Mouse (Mus musculus): ENCODE data around the gene Epop. TPM values are rescaled to one million over a fixed set of nuclear protein-coding genes. Genes with fewer than 3 reads are reported as not detected.

The Epop gene
- polyA plus RNA-seq, 1 experiment = 0.80 TPM

DNA sequence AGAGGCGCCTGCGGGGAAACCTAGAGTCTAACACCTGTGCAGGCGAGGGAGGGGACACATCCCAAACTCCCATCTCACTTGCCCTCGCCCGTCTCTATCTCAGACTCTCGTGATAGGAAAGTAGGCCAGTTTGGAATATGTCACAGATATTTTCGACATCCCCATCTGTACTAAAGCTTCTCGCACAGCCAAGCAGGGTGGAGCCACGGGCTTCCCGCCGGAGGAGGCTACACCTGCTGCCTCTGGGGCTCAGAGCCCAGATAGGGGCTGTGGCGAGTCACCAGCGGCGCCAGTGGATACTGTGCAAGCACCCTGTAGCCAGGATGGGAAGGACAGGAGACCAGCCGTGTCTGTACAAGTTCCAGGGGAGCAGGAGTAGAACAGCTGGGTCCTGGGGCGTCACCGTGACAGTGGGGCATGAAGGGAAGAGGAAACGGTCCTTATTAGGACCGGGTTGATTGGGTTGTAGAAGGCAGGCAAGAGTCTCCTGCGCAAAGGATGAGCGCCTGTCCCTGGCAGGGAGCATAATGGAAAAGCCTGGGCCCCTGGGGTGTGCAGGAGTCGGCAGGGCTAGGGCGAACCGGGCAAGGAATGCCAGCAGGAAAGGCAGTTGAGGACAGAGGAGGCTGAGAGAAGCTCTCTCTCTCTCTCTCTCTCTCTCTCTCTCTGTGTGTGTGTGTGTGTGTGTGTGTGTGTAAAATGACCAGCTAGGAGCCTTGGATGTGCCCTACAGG lies 39.1 kb downstream of the Epop start:
- no peak for DNase-seq (ENCODE audit: low spot score)

- DNase-seq (ENCODE audit: low spot score) = no peak
Observed at GRCm38 (mm10) chr11:97589216-97589615, 40.3 kb downstream of the Epop start.

DNA sequence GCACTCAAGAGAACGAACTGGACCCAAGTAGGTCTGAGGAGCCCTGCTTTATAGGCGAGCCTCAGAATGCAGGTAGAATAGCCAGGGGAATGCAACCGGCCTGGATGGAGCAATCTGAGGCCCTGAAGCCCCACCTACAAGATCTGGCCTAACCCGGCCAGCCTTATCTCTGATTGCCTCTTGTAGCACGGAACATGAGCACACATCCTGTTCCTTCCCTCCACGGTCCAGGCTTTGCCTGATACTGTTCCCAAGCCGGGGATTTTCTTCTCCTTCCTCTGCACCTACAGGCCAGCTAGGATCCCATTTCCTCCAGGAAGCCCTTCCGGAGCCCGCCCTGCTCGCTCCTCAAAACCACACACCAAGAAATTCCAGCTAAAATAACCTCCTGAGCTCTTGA lies 43.6 kb downstream of the Epop start:
- no peak for DNase-seq (ENCODE audit: low spot score)

GRCm38 (mm10) chr11:97584476-97584875 lies 45.0 kb downstream of the Epop start:
- no peak for DNase-seq (ENCODE audit: low spot score)

DNA sequence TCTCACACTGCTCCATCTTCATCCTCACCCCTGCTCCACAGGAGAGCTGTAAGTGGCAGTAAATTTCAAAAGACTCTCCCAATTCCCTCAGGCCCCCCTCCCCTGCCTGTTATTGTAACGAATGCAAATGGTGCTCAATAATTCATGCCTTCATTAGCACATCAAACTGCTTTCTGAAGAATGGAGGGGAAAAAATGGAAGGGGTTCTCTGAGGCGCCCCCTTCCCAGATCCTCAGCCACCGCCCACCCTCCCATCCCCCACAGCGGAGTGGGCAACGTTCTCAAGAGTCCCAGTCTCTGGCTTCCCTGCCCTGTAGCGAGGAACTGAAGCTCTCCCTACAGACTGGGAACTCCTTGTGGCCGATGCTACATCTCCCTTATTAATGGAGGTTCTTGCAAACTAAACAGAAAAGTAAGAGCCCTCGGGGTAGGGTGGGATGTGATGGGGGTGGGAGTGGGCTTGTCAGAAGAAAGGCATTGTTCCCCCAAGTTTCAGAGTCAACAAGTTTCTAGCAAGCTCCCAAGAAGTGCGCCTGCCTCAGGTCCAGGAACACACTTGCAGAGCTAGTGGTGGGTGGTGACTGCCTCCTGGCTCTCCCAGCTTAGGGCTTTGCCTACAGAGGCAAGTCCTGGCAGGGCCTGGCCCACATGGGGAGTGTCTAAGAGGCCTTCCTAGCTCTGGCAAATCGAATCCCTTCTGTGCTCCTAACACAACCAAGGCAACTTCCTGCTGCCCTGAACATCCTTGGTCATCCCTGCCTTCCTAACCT lies 50.2 kb downstream of the Epop start:
- no peak for DNase-seq (ENCODE audit: low spot score)

DNA sequence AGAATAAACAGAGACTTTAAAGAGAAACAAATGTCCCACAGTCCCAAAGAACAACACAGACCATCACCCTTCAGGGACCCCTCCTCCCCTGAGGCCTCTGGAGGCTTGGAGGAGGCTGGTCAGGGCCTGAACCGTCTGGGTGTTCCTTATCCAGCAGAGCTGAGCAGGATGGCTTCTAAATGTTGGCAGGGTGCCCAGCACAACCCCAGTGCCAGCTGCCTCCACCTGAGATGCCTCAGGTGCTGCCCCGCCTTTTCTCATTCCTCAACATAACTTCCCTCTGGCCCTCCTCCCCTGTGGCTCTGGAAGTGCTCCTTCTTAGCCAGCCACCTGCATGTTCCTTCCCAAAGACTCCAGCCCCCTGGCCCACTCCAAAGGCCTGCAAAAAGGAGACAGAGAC lies 51.2 kb downstream of the Epop start:
- no peak for DNase-seq (ENCODE audit: low spot score)

Other genes starting within 250 kb of the Epop start
- gene Arhgap23, start 214.2 kb downstream of the Epop start, polyA plus RNA-seq (2012; rRNA removed) = 26.0 and 33.0 TPM in 2 replicates
- not detected in 2 replicates for gene 4933428G20Rik, start 129.4 kb downstream of the Epop start, polyA plus RNA-seq (2012; rRNA removed)
- 1.4 and 1.6 TPM in 2 replicates for gene Srcin1, start 53.5 kb downstream of the Epop start, polyA plus RNA-seq (2012; rRNA removed)
- 30.2 and 37.2 TPM in 2 replicates for gene Mllt6, start 33.7 kb upstream of the Epop start, polyA plus RNA-seq (2012; rRNA removed)
- gene Cisd3, start 56.1 kb upstream of the Epop start, polyA plus RNA-seq (2012; rRNA removed) = 55.7 and 56.2 TPM in 2 replicates
- gene Pcgf2, start 70.8 kb upstream of the Epop start, polyA plus RNA-seq (2012; rRNA removed) = 41.1 and 46.4 TPM in 2 replicates
- gene Psmb3, start 73.7 kb upstream of the Epop start, polyA plus RNA-seq (2012; rRNA removed) = 264 and 322 TPM in 2 replicates
- 17.2 and 19.1 TPM in 2 replicates for gene Pip4k2b, start 115.0 kb upstream of the Epop start, polyA plus RNA-seq (2012; rRNA removed)
- gene Cwc25, start 136.9 kb upstream of the Epop start, polyA plus RNA-seq (2012; rRNA removed) = 15.3 and 16.6 TPM in 2 replicates
- 0.13 and 0.41 TPM in 2 replicates for gene 1700001P01Rik, start 146.2 kb upstream of the Epop start, polyA plus RNA-seq (2012; rRNA removed)
- gene Rpl23, start 152.7 kb upstream of the Epop start, polyA plus RNA-seq (2012; rRNA removed) = 911 and 1,027 TPM in 2 replicates
- gene Lasp1, start 169.3 kb upstream of the Epop start, polyA plus RNA-seq (2012; rRNA removed) = 101 and 108 TPM in 2 replicates
- gene B230217C12Rik, start 211.1 kb upstream of the Epop start, polyA plus RNA-seq (2012; rRNA removed) = 3.8 and 5.6 TPM in 2 replicates